ENCODE assay signal across 7 mouse cellular contexts in genomic region chr19:32266385-32267252, GRCm38 (mm10).
DNase-seq lines count a peak whose midpoint lies in the region; ATAC-seq lines count a peak whose summit lies in the region.

No protein-coding gene starts in this region.

- no peak overlapping the region for H3K4me2 ChIP-seq in liver, embryonic 12.5 days
- H3K4me2 ChIP-seq in liver, embryonic 16.5 days (ENCODE audit: low read depth, low read length): no peak overlapping the region

- H3K4me3 ChIP-seq in liver, embryonic 12.5 days: no peak overlapping the region
- no peak overlapping the region for H3K4me3 ChIP-seq in liver, embryonic 16.5 days (ENCODE audit: low read depth, low read length)

- no peak overlapping the region for H3K9ac ChIP-seq in liver, embryonic 12.5 days
- H3K9ac ChIP-seq in liver, embryonic 16.5 days (ENCODE audit: low read depth, low read length): peak overlapping the region; percentile 17; the same call in 1 of the 2 replicates

- peak overlapping the region; percentile 2; the same call in 1 of the 2 replicates for H3K27ac ChIP-seq in liver, embryonic 12.5 days
- peak overlapping the region; percentile 35 for H3K27ac ChIP-seq in liver, embryonic 16.5 days (ENCODE audit: low read length)

- no peaks in the 10 kb centered on the region for H3K36me3 ChIP-seq in liver, embryonic 12.5 days
- H3K36me3 ChIP-seq in liver, embryonic 16.5 days (ENCODE audit: control insufficient read depth, insufficient read depth): no peaks in the 10 kb centered on the region

- no peak for ATAC-seq in liver, embryonic 12.5 days
- ATAC-seq in liver, embryonic 16.5 days (ENCODE audit: low read depth): no peak

- H3K4me1 ChIP-seq in liver, embryonic 12.5 days: peaks cover 72% of the 10 kb centered on the region
- H3K4me1 ChIP-seq in liver, embryonic 16.5 days (ENCODE audit: control insufficient read depth, low read depth, low read length): peaks cover 39% of the 10 kb centered on the region

- no peaks in the 10 kb centered on the region for H3K9me3 ChIP-seq in liver, embryonic 12.5 days (replicated peaks)
- H3K9me3 ChIP-seq in liver, embryonic 16.5 days (replicated peaks; ENCODE audit: control insufficient read depth, low read length): no peaks in the 10 kb centered on the region

- WGBS in liver, embryonic 12.5 days (ENCODE audit: insufficient replicate concordance): 43% methylated on average over 9 of the region's 9 CpGs
- 32% methylated on average over 9 of the region's 9 CpGs for WGBS in liver, embryonic 16.5 days (ENCODE audit: insufficient replicate concordance)

- H3K27me3 ChIP-seq in liver, embryonic 12.5 days (replicated peaks): no peaks in the 10 kb centered on the region
- H3K27me3 ChIP-seq in liver, embryonic 16.5 days (ENCODE audit: control insufficient read depth, insufficient read depth, low read depth, low read length): no peaks in the 10 kb centered on the region

- no peak for DNase-seq in liver
- DNase-seq in adipocyte (ENCODE audit: low spot score): peak; percentile 23
- DNase-seq in thymus, postnatal 14 days: peak; percentile 62
- DNase-seq in cerebellum, adult 18-20 months: no peak
- no peak for DNase-seq in embryo, embryonic 10.5 days (ENCODE audit: low spot score)

Comparison
In these comparisons a context has a peak if more than half of its experiments do, and no peak if none do; other contexts are left out.
1. DNase-seq: peak in adipocyte (single experiment) and thymus, postnatal 14 days (single experiment); none in liver (single experiment), cerebellum, adult 18-20 months (0 of 2) and embryo, embryonic 10.5 days (single experiment).